Mouse (Mus musculus) MEL (cell line): Measurements from ENCODE around the gene Tbc1d8b. TPM values are rescaled to one million over a fixed set of nuclear protein-coding genes. Genes with fewer than 3 reads are reported as not detected.

Source experiments
- DNase-seq: peaks from one replicate; pipeline ENCODE4 v3.0.0; 2011; ENCODE audit warnings: low read depth, low spot score
- H3K27ac ChIP-seq: 2 replicates; pipeline ENCODE4 v1.5.1; 2012; ENCODE audit warnings: low read depth, mild to moderate bottlenecking, control low read depth, low read length, moderate library complexity; ENCODE audit not compliant: control insufficient read depth
- H3K27me3 ChIP-seq, 2 experiments: fragments of 150-350 bp in 1 of 2; sonication (generic) in 1 of 2; 2 replicates each; pipeline ENCODE4 v1.6.1; 2012; ENCODE audit warnings: low read length in 2 of 2, mild to moderate bottlenecking in 2 of 2, improper control_type of control experiment in 1 of 2, moderate library complexity in 1 of 2; ENCODE audit not compliant: insufficient read depth in 2 of 2, control insufficient read depth in 1 of 2
- H3K36me3 ChIP-seq, 2 experiments: 2 replicates each; pipeline ENCODE4 v1.6.1; 2012 to 2014; ENCODE audit warnings: low read length in 2 of 2, improper control_type of control experiment in 1 of 2, inconsistent platforms in 1 of 2, mild to moderate bottlenecking in 1 of 2; ENCODE audit not compliant: insufficient read depth in 2 of 2, control insufficient read depth in 1 of 2
- H3K4me1 ChIP-seq, 2 experiments: fragments of 150-350 bp in 1 of 2; sonication (generic) in 1 of 2; 2 replicates each; pipeline ENCODE4 v1.6.1; 2012; ENCODE audit warnings: low read length in 2 of 2, improper control_type of control experiment in 1 of 2, mild to moderate bottlenecking in 1 of 2; ENCODE audit not compliant: insufficient read depth in 2 of 2, control insufficient read depth in 1 of 2
- H3K4me3 ChIP-seq, 2 experiments: fragments of 150-350 bp in 1 of 2; sonication (generic) in 1 of 2; 2 replicates each; pipeline ENCODE4 v1.5.1; 2012; ENCODE audit warnings: low read depth in 2 of 2, low read length in 2 of 2, mild to moderate bottlenecking in 2 of 2, moderate library complexity in 2 of 2, control low read depth in 1 of 2, improper control_type of control experiment in 1 of 2; ENCODE audit not compliant: control insufficient read depth in 1 of 2, insufficient read depth in 1 of 2
- H3K79me2 ChIP-seq: 2 replicates; pipeline ENCODE4 v1.6.1; 2012; ENCODE audit warnings: mild to moderate bottlenecking, low read length, moderate library complexity; ENCODE audit not compliant: control insufficient read depth, poor library complexity, insufficient read depth
- H3K9ac ChIP-seq: 2 replicates; pipeline ENCODE4 v1.6.1; 2012; ENCODE audit warnings: low read depth, mild to moderate bottlenecking, control low read depth, low read length, moderate library complexity; ENCODE audit not compliant: control insufficient read depth, poor library complexity, severe bottlenecking
- H3K9me3 ChIP-seq: fragments of 150-350 bp; sonication (generic); replicated peaks from 2 replicates; pipeline ENCODE4 v1.6.1; 2012; ENCODE audit warnings: mild to moderate bottlenecking, low read length, improper control_type of control experiment, moderate library complexity; ENCODE audit not compliant: insufficient read depth
- CHD1 ChIP-seq: IDR thresholded peaks from 2 replicates; pipeline ENCODE4 v1.6.1; 2012; ENCODE audit warnings: low read depth, mild to moderate bottlenecking, inconsistent platforms, low read length, improper control_type of control experiment
- CHD2 ChIP-seq: IDR thresholded peaks from 2 replicates; pipeline ENCODE4 v1.6.1; 2011; ENCODE audit warnings: low read length, improper control_type of control experiment
- EP300 ChIP-seq, 2 experiments: IDR thresholded peaks; 2 replicates each; pipeline ENCODE4 v1.6.1; 2011; ENCODE audit warnings: improper control_type of control experiment in 2 of 2, low read length in 2 of 2, low read depth in 1 of 2, mild to moderate bottlenecking in 1 of 2
- ETS1 ChIP-seq: IDR thresholded peaks from 2 replicates; pipeline ENCODE4 v1.6.1; 2012; ENCODE audit warnings: low read depth, mild to moderate bottlenecking, inconsistent platforms, low read length, improper control_type of control experiment, moderate library complexity
- GABPA ChIP-seq: IDR thresholded peaks from 2 replicates; pipeline ENCODE4 v1.6.1; 2012; ENCODE audit warnings: low read depth, mild to moderate bottlenecking, inconsistent platforms, low read length, improper control_type of control experiment, moderate library complexity
- MAFK ChIP-seq: IDR thresholded peaks from 2 replicates; pipeline ENCODE4 v1.6.1; 2011; ENCODE audit warnings: low read depth, mild to moderate bottlenecking, low read length, improper control_type of control experiment, borderline replicate concordance
- MAX ChIP-seq: IDR thresholded peaks from 2 replicates; pipeline ENCODE4 v1.6.1; 2011; ENCODE audit warnings: low read length, improper control_type of control experiment
- MAZ ChIP-seq: IDR thresholded peaks from 2 replicates; pipeline ENCODE4 v1.6.1; 2012; ENCODE audit warnings: low read depth, mild to moderate bottlenecking, inconsistent platforms, low read length, improper control_type of control experiment
- MYB ChIP-seq: IDR thresholded peaks from 2 replicates; pipeline ENCODE4 v1.6.1; 2011; ENCODE audit warnings: mild to moderate bottlenecking, low read depth, low read length, improper control_type of control experiment
- NELFE ChIP-seq: IDR thresholded peaks from 2 replicates; pipeline ENCODE4 v1.6.1; 2011; ENCODE audit warnings: low read depth, low read length, improper control_type of control experiment
- RCOR1 ChIP-seq: IDR thresholded peaks from 2 replicates; pipeline ENCODE4 v1.6.1; 2012; ENCODE audit warnings: low read depth, mild to moderate bottlenecking, inconsistent platforms, low read length, improper control_type of control experiment
- SIN3A ChIP-seq: IDR thresholded peaks from 2 replicates; pipeline ENCODE4 v1.6.1; 2012; ENCODE audit warnings: low read length, improper control_type of control experiment, inconsistent platforms
- TCF12 ChIP-seq: IDR thresholded peaks from 2 replicates; pipeline ENCODE4 v1.6.1; 2014; ENCODE audit warnings: low read depth, mild to moderate bottlenecking, inconsistent platforms, low read length, improper control_type of control experiment, moderate library complexity
- UBTF ChIP-seq: IDR thresholded peaks from 2 replicates; pipeline ENCODE4 v1.6.1; 2012; ENCODE audit warnings: low read depth, mild to moderate bottlenecking, inconsistent platforms, low read length, improper control_type of control experiment, moderate library complexity, borderline replicate concordance; ENCODE audit not compliant: insufficient read depth
- polyA plus RNA-seq, 2 experiments: library from polyadenylated mRNA; stranded (reverse) in 1 of 2; unstranded in 1 of 2; fragments of >175 nt in 1 of 2; fragments of >200 nt in 1 of 2; gene quantifications; 2 replicates each; pipeline versions ENCODE4 v1.2.1 to v1.2.4; 2012; ENCODE audit warnings: low replicate concordance in 2 of 2, low read depth in 1 of 2; ENCODE audit not compliant: insufficient read length in 2 of 2, insufficient read depth in 1 of 2, missing spikeins in 1 of 2
- total RNA-seq: library from RNA; depleted of rRNA; stranded (reverse); fragments of 300-350 nt; gene quantifications from 2 replicates; pipeline ENCODE4 v1.2.3, GENCODE M21; 2012; rRNA removed

Tbc1d8b gene
- total and polyA plus RNA-seq, 3 experiments = 5.2 to 6.2 TPM; not detected in 1

- H3K27ac ChIP-seq = no peak within 1 kb of the TSS
- DNase-seq = no peak
- TF ChIP-seq TCF12 = no peak
- TF ChIP-seq RCOR1 = no peak
- TF ChIP-seq GABPA = no peak
- no peak for TF ChIP-seq MYB
- TF ChIP-seq ETS1 = no peak
- no peak for TF ChIP-seq CHD2
- no peak for TF ChIP-seq UBTF
- no peak for TF ChIP-seq MAX
- TF ChIP-seq NELFE = no peak
- no peak for TF ChIP-seq MAZ
- no peak for TF ChIP-seq MAFK
- no peak for TF ChIP-seq EP300 (IDR thresholded peaks at IDR 0.05; ENCODE audit: low read depth in 1 of 2, low read length in 2 of 2)
- no peak for TF ChIP-seq SIN3A
- no peak for TF ChIP-seq CHD1
- H3K9me3 ChIP-seq = no peaks in the 10 kb centered on the region
- H3K4me3 ChIP-seq = no peak within 1 kb of the TSS
- no peaks in the 10 kb centered on the region for H3K27me3 ChIP-seq
- H3K9ac ChIP-seq = no peak within 1 kb of the TSS
- H3K79me2 ChIP-seq = no peaks in the 10 kb centered on the region
- peaks cover 0 to 24% of the 10 kb centered on the region in 2 experiments; a peak in 3 of 4 replicates for H3K4me1 ChIP-seq
- peaks cover 0 to 19% of the 10 kb centered on the region in 2 experiments; a peak in 2 of 4 replicates for H3K36me3 ChIP-seq
Observed at GRCm38 (mm10) chrX:139800406-139800878, 115.6 kb downstream of the Tbc1d8b start, which contains the start of gene Cldn2. TSS of gene Cldn2 (plus strand) at chrX:139800828.

Other genes with a start within 250 kb of the Tbc1d8b start
- gene D330045A20Rik, start 204.6 kb upstream of the Tbc1d8b start, total RNA-seq = 2.7 and 3.2 TPM in 2 replicates
- 1 to 10 TPM in 1 of 2 experiments, not detected in 1; 3.1 TPM for gene D330045A20Rik, start 204.6 kb upstream of the Tbc1d8b start, polyA plus RNA-seq
- 19.6 and 23.1 TPM in 2 replicates for gene Rnf128, start 121.7 kb upstream of the Tbc1d8b start, total RNA-seq
- 10 to 100 TPM in 1 of 2 experiments, not detected in 1; 16.2 TPM for gene Rnf128, start 121.7 kb upstream of the Tbc1d8b start, polyA plus RNA-seq
- gene Gm15013, start 29.5 kb downstream of the Tbc1d8b start, total RNA-seq = not detected in 2 replicates
- gene Gm15013, start 29.5 kb downstream of the Tbc1d8b start, polyA plus RNA-seq = under 1 TPM in 1 of 2 experiments, not detected in 1; 0.61 TPM
- not detected in 2 replicates for gene Ripply1, start 97.4 kb downstream of the Tbc1d8b start, total RNA-seq
- not detected for gene Ripply1, start 97.4 kb downstream of the Tbc1d8b start, polyA plus RNA-seq
- gene Cldn2, start 115.8 kb downstream of the Tbc1d8b start, total RNA-seq = not detected in 2 replicates
- not detected for gene Cldn2, start 115.8 kb downstream of the Tbc1d8b start, polyA plus RNA-seq
- gene Morc4, start 186.7 kb downstream of the Tbc1d8b start, total RNA-seq = 4.2 and 4.6 TPM in 2 replicates
- 100 to 1,000 TPM in 1 of 2 experiments, 10 to 100 TPM in 1; 20.4 to 221 TPM for gene Morc4, start 186.7 kb downstream of the Tbc1d8b start, polyA plus RNA-seq